Mouse (Mus musculus): ENCODE results near the gene Dcdc2a. TPM values are rescaled to one million over a fixed set of nuclear protein-coding genes. Genes with fewer than 3 reads are reported as not detected.

Gene Dcdc2a
- 0.62 and 0.87 TPM in 2 replicates for polyA plus RNA-seq (2015; fragmentation: Nextera tagmentation; extraction: Ambion mirVana)

- Histone ChIP-seq H3K9me3 (0 out of 2 replicates have a peak, but pooled peaks cover 2% of the 10 kb centered on the region), H3K4me2 (peak within 1 kb of the TSS; percentile 85)
- peak; percentile 52 for ATAC-seq (ENCODE audit: borderline replicate concordance, extremely low read depth, low FRiP score, low TSS enrichment)
These were observed at the start of gene Dcdc2a for GRCm38 (mm10) chr13:25055873-25056667. Gene Dcdc2a, plus strand, starts transcription at chr13:25056004.

GRCm38 (mm10) chr13:25007115-25007514 is 48.7 kb upstream of the Dcdc2a start:
- Histone ChIP-seq H3K27ac (no peak overlapping the region), H3K9ac (no peak overlapping the region), H3K4me2 (no peak overlapping the region), H3K4me1 (no peaks in the 10 kb centered on the region), H3K36me3 (peaks cover 18% of the 10 kb centered on the region), H3K4me3 (no peak overlapping the region), H3K27me3 (no peaks in the 10 kb centered on the region), H3K9me3 (no peaks in the 10 kb centered on the region)
- ATAC-seq (ENCODE audit: borderline replicate concordance, extremely low read depth, low FRiP score, low TSS enrichment), result no peak
- WGBS, result 91% methylated on average over 8 of the region's 8 CpGs

More at GRCm38 (mm10) chr13:25055873-25056667, at the start of gene Dcdc2a:
- H3K36me3 ChIP-seq, result no peaks in the 10 kb centered on the region
- H3K27ac ChIP-seq, result no peak within 1 kb of the TSS
- peak within 1 kb of the TSS; percentile 7; the same call in 1 of the 2 replicates for H3K9ac ChIP-seq
- peaks cover 16% of the 10 kb centered on the region for H3K4me1 ChIP-seq
- peaks cover 35% of the 10 kb centered on the region for H3K27me3 ChIP-seq
- WGBS, result 4% methylated on average over 63 of the region's 63 CpGs
- peak within 1 kb of the TSS; percentile 47 for H3K4me3 ChIP-seq

GRCm38 (mm10) chr13:25018316-25018715 is 37.5 kb upstream of the Dcdc2a start:
- 75% methylated on average over 9 of the region's 9 CpGs for WGBS
- Histone ChIP-seq H3K4me2 (peak overlapping the region; percentile 65; the same call in 1 of the 2 replicates), H3K27me3 (no peaks in the 10 kb centered on the region), H3K36me3 (no peaks in the 10 kb centered on the region; the same call in 1 of the 2 replicates), H3K4me1 (peaks cover 18% of the 10 kb centered on the region), H3K4me3 (no peak overlapping the region), H3K9ac (no peak overlapping the region), H3K9me3 (no peaks in the 10 kb centered on the region), H3K27ac (no peak overlapping the region)
- ATAC-seq (ENCODE audit: borderline replicate concordance, extremely low read depth, low FRiP score, low TSS enrichment), result no peak

DNA sequence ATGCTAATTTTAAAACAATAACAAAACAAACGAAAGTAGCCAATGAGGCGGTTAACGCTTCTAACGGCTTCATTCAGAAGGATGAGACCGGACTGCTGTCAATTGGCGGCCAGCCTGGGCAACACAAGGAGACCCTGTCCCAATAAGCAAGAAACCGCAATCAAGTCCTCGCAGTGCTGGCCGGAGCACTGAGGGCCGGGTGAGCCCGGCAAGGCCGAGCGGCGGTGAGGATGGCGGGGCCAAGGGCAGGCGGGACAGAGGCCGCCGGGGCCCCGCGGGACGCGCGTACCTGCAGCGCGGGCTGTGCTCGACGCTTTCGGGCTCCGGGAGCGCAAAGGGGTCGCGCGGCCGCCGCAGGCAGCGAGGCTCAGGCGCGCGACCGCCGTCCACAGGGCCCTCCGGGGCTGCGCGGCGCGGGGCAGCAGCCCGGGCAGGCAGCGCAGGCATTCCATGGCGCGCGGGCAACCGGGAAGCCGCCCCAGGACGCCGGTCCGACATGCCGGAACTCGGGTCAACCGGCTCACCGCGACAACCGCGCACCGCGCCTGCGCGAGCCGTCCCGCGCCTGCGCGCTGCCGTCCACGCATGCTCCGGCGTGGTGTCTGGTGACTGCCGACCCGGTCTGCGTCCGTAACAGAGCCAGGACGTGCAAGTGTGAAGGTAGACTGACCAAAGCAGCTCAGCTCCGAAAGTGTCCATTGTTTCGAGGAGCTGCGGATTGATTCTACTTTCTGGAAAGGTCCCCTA is 35.8 kb upstream of the Dcdc2a start, which contains the start of gene Mrs2:
Gene Mrs2 (minus strand): TSS at position 587 of the 747 bp plus-strand sequence.
- H3K4me2 ChIP-seq, result peak within 1 kb of the TSS; percentile 65
- H3K36me3 ChIP-seq, result no peaks in the 10 kb centered on the region; the same call in 1 of the 2 replicates
- peaks cover 18% of the 10 kb centered on the region for H3K4me1 ChIP-seq
- H3K27me3 ChIP-seq, result no peaks in the 10 kb centered on the region
- H3K9me3 ChIP-seq, result no peaks in the 10 kb centered on the region
- peak; percentile 87 for ATAC-seq (ENCODE audit: borderline replicate concordance, extremely low read depth, low FRiP score, low TSS enrichment)
- peak within 1 kb of the TSS; percentile 72 for H3K4me3 ChIP-seq
- peak within 1 kb of the TSS; percentile 69 for H3K9ac ChIP-seq
- peak within 1 kb of the TSS; percentile 27; the same call in 1 of the 2 replicates for H3K27ac ChIP-seq
- WGBS, result under 1% methylated on average over 78 of the region's 84 CpGs

DNA sequence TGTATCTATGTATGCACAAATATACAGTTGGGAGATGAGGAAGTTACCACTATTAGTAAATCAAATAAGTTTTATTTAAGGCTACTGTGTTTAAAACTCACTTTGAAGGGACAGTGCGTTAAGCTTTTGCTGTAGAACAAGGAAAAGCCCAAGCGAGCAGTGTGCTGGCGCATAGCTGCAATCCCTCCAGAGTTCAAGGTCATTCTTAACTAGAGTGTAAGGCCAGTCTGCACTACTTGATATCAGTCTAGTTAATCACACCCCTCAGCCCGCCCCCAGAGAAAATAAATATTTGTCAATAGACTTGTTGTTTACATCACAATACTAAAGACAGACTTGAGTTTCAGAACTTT is 35.3 kb upstream of the Dcdc2a start:
- 28% methylated on average over 4 of the region's 4 CpGs for WGBS
- H3K9ac ChIP-seq, result peak overlapping the region; percentile 69
- ATAC-seq (ENCODE audit: borderline replicate concordance, extremely low read depth, low FRiP score, low TSS enrichment), result peak; percentile 31; the same call in 1 of the 2 replicates
- peak overlapping the region; percentile 27; the same call in 1 of the 2 replicates for H3K27ac ChIP-seq
- H3K4me2 ChIP-seq, result peak overlapping the region; percentile 65
- H3K9me3 ChIP-seq, result no peaks in the 10 kb centered on the region
- no peaks in the 10 kb centered on the region; the same call in 1 of the 2 replicates for H3K36me3 ChIP-seq
- no peaks in the 10 kb centered on the region for H3K27me3 ChIP-seq
- peaks cover 18% of the 10 kb centered on the region for H3K4me1 ChIP-seq
- H3K4me3 ChIP-seq, result peak overlapping the region; percentile 72

GRCm38 (mm10) chr13:25022386-25022785 is 33.4 kb upstream of the Dcdc2a start:
- Histone ChIP-seq H3K9ac (no peak overlapping the region), H3K4me2 (no peak overlapping the region), H3K4me1 (peaks cover 18% of the 10 kb centered on the region), H3K36me3 (no peaks in the 10 kb centered on the region; the same call in 1 of the 2 replicates), H3K27ac (no peak overlapping the region), H3K4me3 (no peak overlapping the region), H3K27me3 (no peaks in the 10 kb centered on the region), H3K9me3 (no peaks in the 10 kb centered on the region)
- no peak for ATAC-seq (ENCODE audit: borderline replicate concordance, extremely low read depth, low FRiP score, low TSS enrichment)
- WGBS, result 70% methylated on average over 4 of the region's 4 CpGs

DNA sequence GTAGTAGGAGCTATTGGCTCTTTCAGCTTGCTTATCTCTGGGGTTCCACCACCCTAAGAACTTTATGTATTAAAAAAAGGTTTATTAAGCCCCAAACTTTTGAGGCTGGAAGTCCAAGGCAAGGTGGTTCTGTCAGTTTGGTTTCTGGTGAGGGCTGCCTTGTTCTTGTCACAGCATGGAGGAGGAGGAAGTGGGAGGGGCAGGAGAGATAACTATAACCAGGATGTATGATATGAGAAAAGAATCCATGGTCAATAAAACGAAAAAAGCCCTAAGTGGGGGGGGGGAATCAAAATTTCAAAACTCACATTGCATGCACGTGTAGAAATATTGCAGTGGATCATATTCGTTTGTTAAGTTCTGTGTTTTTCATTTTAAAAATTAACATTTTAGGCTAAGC is 32.7 kb upstream of the Dcdc2a start:
- Histone ChIP-seq H3K27ac (no peak overlapping the region), H3K27me3 (no peaks in the 10 kb centered on the region), H3K4me1 (peaks cover 18% of the 10 kb centered on the region), H3K36me3 (no peaks in the 10 kb centered on the region), H3K9me3 (no peaks in the 10 kb centered on the region), H3K9ac (no peak overlapping the region), H3K4me2 (no peak overlapping the region), H3K4me3 (no peak overlapping the region)
- 62% methylated on average over 3 of the region's 3 CpGs for WGBS
- no peak for ATAC-seq (ENCODE audit: borderline replicate concordance, extremely low read depth, low FRiP score, low TSS enrichment)

- WGBS, result 31% methylated on average over 2 of the region's 2 CpGs
- Histone ChIP-seq H3K36me3 (no peaks in the 10 kb centered on the region), H3K27ac (no peak overlapping the region), H3K4me2 (no peak overlapping the region), H3K4me3 (no peak overlapping the region), H3K9ac (no peak overlapping the region), H3K9me3 (no peaks in the 10 kb centered on the region), H3K4me1 (peaks cover 7% of the 10 kb centered on the region; the same call in 1 of the 2 replicates), H3K27me3 (no peaks in the 10 kb centered on the region)
- ATAC-seq (ENCODE audit: borderline replicate concordance, extremely low read depth, low FRiP score, low TSS enrichment), result no peak
These were observed 31.1 kb upstream of the Dcdc2a start for GRCm38 (mm10) chr13:25024655-25025054.

DNA sequence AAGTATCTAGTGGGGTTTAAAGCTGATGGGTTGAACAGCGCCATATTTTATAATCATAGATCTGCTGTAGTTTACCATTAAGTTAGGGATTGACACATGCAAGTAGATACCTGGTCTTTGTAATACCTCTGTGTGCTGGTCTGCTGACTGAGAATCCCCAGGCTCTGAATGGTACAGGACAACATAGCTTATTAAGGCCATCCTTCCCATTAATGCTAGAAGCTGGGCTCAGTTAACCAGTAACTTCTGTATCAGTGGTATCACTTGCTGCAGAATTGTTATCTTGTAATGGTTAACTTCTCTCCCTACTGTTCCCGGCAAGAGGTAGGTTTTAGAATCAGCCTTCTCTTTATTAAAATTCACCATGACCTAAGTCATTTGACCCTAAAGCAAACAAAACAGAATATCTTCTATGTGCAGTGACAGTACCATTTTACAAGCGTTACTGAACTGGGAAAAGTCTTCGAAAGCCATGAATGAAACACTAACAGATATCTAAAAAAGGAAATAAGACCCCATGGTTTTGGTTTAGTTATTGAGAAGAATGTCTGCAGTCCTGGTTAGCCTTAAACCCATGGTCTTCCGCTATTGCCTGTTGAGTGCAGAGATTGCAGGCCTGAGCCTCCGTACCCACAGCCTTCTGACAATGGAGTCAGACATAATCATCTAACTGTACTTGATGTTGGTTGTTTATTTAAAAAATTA is 29.2 kb upstream of the Dcdc2a start:
- Histone ChIP-seq H3K27me3 (no peaks in the 10 kb centered on the region), H3K9me3 (no peaks in the 10 kb centered on the region), H3K36me3 (no peaks in the 10 kb centered on the region), H3K4me2 (no peak overlapping the region), H3K9ac (no peak overlapping the region), H3K27ac (no peak overlapping the region), H3K4me3 (no peak overlapping the region), H3K4me1 (no peaks in the 10 kb centered on the region)
- ATAC-seq (ENCODE audit: borderline replicate concordance, extremely low read depth, low FRiP score, low TSS enrichment), result no peak
- WGBS, result 84% methylated on average over 6 of the region's 6 CpGs

DNA sequence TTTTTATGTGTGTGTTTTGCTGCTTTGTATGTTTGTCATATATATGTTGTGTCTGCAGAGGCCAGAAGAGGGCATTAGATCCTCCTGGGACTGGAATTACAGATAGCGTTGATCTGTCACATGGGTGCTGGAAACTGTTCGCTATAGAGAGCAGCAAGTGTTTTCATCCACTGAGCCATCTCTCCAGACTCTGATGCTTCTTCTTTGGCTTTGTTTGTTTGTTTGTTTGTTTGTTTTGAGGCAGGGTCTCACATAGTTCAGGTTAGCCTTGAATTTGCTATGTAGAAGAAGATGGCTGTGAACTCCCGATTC is 28.7 kb upstream of the Dcdc2a start:
- Histone ChIP-seq H3K27me3 (no peaks in the 10 kb centered on the region), H3K4me1 (no peaks in the 10 kb centered on the region), H3K9ac (no peak overlapping the region), H3K4me3 (no peak overlapping the region), H3K9me3 (no peaks in the 10 kb centered on the region), H3K27ac (no peak overlapping the region), H3K36me3 (no peaks in the 10 kb centered on the region), H3K4me2 (no peak overlapping the region)
- 86% methylated on average over 3 of the region's 3 CpGs for WGBS
- ATAC-seq (ENCODE audit: borderline replicate concordance, extremely low read depth, low FRiP score, low TSS enrichment), result no peak

- Histone ChIP-seq H3K4me3 (no peak overlapping the region), H3K9ac (no peak overlapping the region), H3K27me3 (no peaks in the 10 kb centered on the region), H3K27ac (no peak overlapping the region), H3K4me1 (no peaks in the 10 kb centered on the region), H3K9me3 (no peaks in the 10 kb centered on the region), H3K4me2 (no peak overlapping the region), H3K36me3 (no peaks in the 10 kb centered on the region)
- WGBS, result 85% methylated on average over 2 of the region's 2 CpGs
- no peak for ATAC-seq (ENCODE audit: borderline replicate concordance, extremely low read depth, low FRiP score, low TSS enrichment)
These were observed 16.3 kb upstream of the Dcdc2a start for GRCm38 (mm10) chr13:25039488-25039887.

All from lung, embryonic 15.5 days (tissue).